Mouse (Mus musculus) heart, adult 2 months (tissue): ENCODE data around the gene Rgs16. TPM values are rescaled to one million over a fixed set of nuclear protein-coding genes. Genes with fewer than 3 reads are reported as not detected.

Experiments used
- DNase-seq, 2 experiments: peaks; one replicate each; pipeline ENCODE4 v3.0.0; 2021
- H3K27ac ChIP-seq: fragments of 200-600 bp; 2 replicates; pipeline ENCODE4 v1.8.1; 2022
- H3K27me3 ChIP-seq: fragments of 200-500 bp; 2 replicates; pipeline ENCODE4 v1.6.1; 2012; ENCODE audit warnings: mild to moderate bottlenecking, low read length, inconsistent platforms, mixed read lengths; ENCODE audit not compliant: control insufficient read depth, insufficient read depth
- H3K36me3 ChIP-seq: fragments of 200-500 bp; 2 replicates; pipeline ENCODE4 v1.6.1; 2012; ENCODE audit warnings: low read length, inconsistent platforms; ENCODE audit not compliant: control insufficient read depth, insufficient read depth
- H3K4me1 ChIP-seq: fragments of 200-500 bp; 2 replicates; pipeline ENCODE4 v1.6.1; 2011; ENCODE audit warnings: low read length; ENCODE audit not compliant: control insufficient read depth, insufficient read depth
- H3K4me3 ChIP-seq: fragments of 200-600 bp; 2 replicates; pipeline ENCODE4 v1.8.1; 2022
- H3K79me2 ChIP-seq: fragments of 200-500 bp; replicated peaks from 2 replicates; pipeline ENCODE4 v1.6.1; 2012; ENCODE audit warnings: mild to moderate bottlenecking, inconsistent platforms, low read length, moderate library complexity, mixed read lengths; ENCODE audit not compliant: control insufficient read depth, insufficient read depth
- H3K9ac ChIP-seq: fragments of 200-500 bp; 2 replicates; pipeline ENCODE4 v1.6.1; 2012; ENCODE audit warnings: low read depth, mild to moderate bottlenecking, control low read depth, inconsistent platforms, low read length, mixed read lengths
- CTCF ChIP-seq: fragments of 200-600 bp; IDR thresholded peaks from 2 replicates; pipeline ENCODE4 v1.8.1; 2022; ENCODE audit warnings: antibody characterized with exemption, mild to moderate bottlenecking, moderate library complexity
- EP300 ChIP-seq: fragments of 200-500 bp; IDR thresholded peaks from 2 replicates; pipeline ENCODE4 v1.6.1; 2011; ENCODE audit warnings: low read depth, low read length, control low read depth; ENCODE audit not compliant: insufficient read depth
- POLR2A ChIP-seq: fragments of 200-500 bp; IDR thresholded peaks from 2 replicates; pipeline ENCODE4 v1.6.1; 2011; ENCODE audit warnings: mild to moderate bottlenecking, low read depth, low read length, control low read depth; ENCODE audit not compliant: insufficient read depth
- WGBS: fragments of 180-500 bp; shearing (Covaris S2); methylation state at CpG from one replicate; pipeline ENCODE4 v1.1.7; 2018; 5-methylcytosine and 5-hydroxymethylcytosine counted together
- intact Hi-C: fragments of 180-260 bp; cut with DNase I; formaldehyde crosslinking; loops from one replicate; pipeline ENCODE4 v1.15.1; 2025
- long read RNA-seq: library from polyadenylated mRNA; stranded (forward); transcript quantifications from one replicate; pipeline ENCODE4 v2.0.0, GENCODE M21; 2021
- polyA plus RNA-seq: library from polyadenylated mRNA; depleted of rRNA; stranded (reverse); fragments of >200 nt; gene quantifications from 2 replicates; pipeline ENCODE4 v1.2.3, GENCODE M21; 2012; rRNA removed
- total RNA-seq, 2 experiments: library from RNA; stranded (reverse); gene quantifications; 2 replicates each; pipeline ENCODE4 v1.2.3; 2021

The Rgs16 gene
- total RNA-seq (1 to 10 TPM; 1.4 to 1.9 TPM), polyA plus RNA-seq (0.80 and 1.3 TPM in 2 replicates)
- long read RNA-seq: 0 reads

GRCm38 (mm10) chr1:153740145-153740544 is at the start of gene Rgs16:
Gene Rgs16, plus strand, starts transcription at chr1:153740349.
- H3K79me2 ChIP-seq: no peaks in the 10 kb centered on the region
- WGBS: 1% methylated on average over 28 of the region's 28 CpGs
- H3K27me3 ChIP-seq: no peaks in the 10 kb centered on the region
- peak within 1 kb of the TSS; percentile 50 for H3K4me3 ChIP-seq
- TF ChIP-seq POLR2A: peak; percentile 83
- TF ChIP-seq EP300: no peak
- intact Hi-C loops: loop anchor here (5.0 kb wide), 2 partner anchors 98 to 253 kb away; partner anchors contain the start of gene Dhx9
- H3K27ac ChIP-seq: peak within 1 kb of the TSS; percentile 10; the same call in 1 of the 2 replicates
- H3K36me3 ChIP-seq: no peaks in the 10 kb centered on the region
- peaks cover 3% of the 10 kb centered on the region for H3K4me1 ChIP-seq
- peak; percentile 83 to 84 for DNase-seq
- peak within 1 kb of the TSS; percentile 41 for H3K9ac ChIP-seq

GRCm38 (mm10) chr1:153692526-153692925 is 47.6 kb upstream of the Rgs16 start:
- TF ChIP-seq POLR2A: no peak
- no peak for TF ChIP-seq EP300
- no peak for TF ChIP-seq CTCF
- WGBS: 73% methylated on average over 6 of the region's 6 CpGs
- no peaks in the 10 kb centered on the region for H3K4me1 ChIP-seq
- H3K27ac ChIP-seq: no peak overlapping the region
- no peak overlapping the region for H3K4me3 ChIP-seq
- H3K79me2 ChIP-seq: no peaks in the 10 kb centered on the region
- no peak for DNase-seq
- H3K27me3 ChIP-seq: no peaks in the 10 kb centered on the region
- H3K9ac ChIP-seq: no peak overlapping the region
- intact Hi-C loops: no loop called here
- H3K36me3 ChIP-seq: no peaks in the 10 kb centered on the region

GRCm38 (mm10) chr1:153694372-153695120 is 45.6 kb upstream of the Rgs16 start:
- Histone ChIP-seq H3K27ac (no peak overlapping the region), H3K36me3 (no peaks in the 10 kb centered on the region), H3K79me2 (no peaks in the 10 kb centered on the region), H3K27me3 (no peaks in the 10 kb centered on the region), H3K4me3 (no peak overlapping the region), H3K9ac (no peak overlapping the region), H3K4me1 (no peaks in the 10 kb centered on the region)
- 91% methylated on average over 6 of the region's 6 CpGs for WGBS
- intact Hi-C loops: no loop called here
- TF ChIP-seq CTCF: no peak
- no peak for TF ChIP-seq EP300
- TF ChIP-seq POLR2A: no peak
- DNase-seq: no peak

GRCm38 (mm10) chr1:153695398-153695797 is 44.8 kb upstream of the Rgs16 start:
- no peak for DNase-seq
- TF ChIP-seq POLR2A (no peak), EP300 (no peak), CTCF (no peak)
- Histone ChIP-seq H3K27me3 (no peaks in the 10 kb centered on the region), H3K79me2 (no peaks in the 10 kb centered on the region), H3K9ac (no peak overlapping the region), H3K4me3 (no peak overlapping the region), H3K36me3 (no peaks in the 10 kb centered on the region), H3K4me1 (no peaks in the 10 kb centered on the region), H3K27ac (no peak overlapping the region)
- 85% methylated on average over 10 of the region's 10 CpGs for WGBS
- intact Hi-C loops: no loop called here

- H3K27ac ChIP-seq: no peak overlapping the region
- H3K27me3 ChIP-seq: no peaks in the 10 kb centered on the region
- TF ChIP-seq POLR2A (no peak), EP300 (no peak), CTCF (no peak)
- no peaks in the 10 kb centered on the region for H3K79me2 ChIP-seq
- DNase-seq: no peak
- no peaks in the 10 kb centered on the region for H3K4me1 ChIP-seq
- H3K4me3 ChIP-seq: no peak overlapping the region
- no peak overlapping the region for H3K9ac ChIP-seq
- no peaks in the 10 kb centered on the region for H3K36me3 ChIP-seq
- intact Hi-C loops: no loop called here
- WGBS: 96% methylated on average over 11 of the region's 11 CpGs
These were observed 44.1 kb upstream of the Rgs16 start for GRCm38 (mm10) chr1:153696093-153696492.

- Histone ChIP-seq H3K4me1 (no peaks in the 10 kb centered on the region), H3K9ac (no peak overlapping the region), H3K4me3 (no peak overlapping the region), H3K36me3 (no peaks in the 10 kb centered on the region), H3K27ac (no peak overlapping the region), H3K79me2 (no peaks in the 10 kb centered on the region), H3K27me3 (no peaks in the 10 kb centered on the region)
- 78% methylated on average over 4 of the region's 4 CpGs for WGBS
- no peak for TF ChIP-seq EP300
- no peak for TF ChIP-seq POLR2A
- no peak for TF ChIP-seq CTCF
- DNase-seq: no peak
- intact Hi-C loops: no loop called here
These were observed 43.6 kb upstream of the Rgs16 start for GRCm38 (mm10) chr1:153696541-153696940.
